Mouse (Mus musculus) heart, embryonic 16.5 days (tissue): ENCODE measurements around the gene Jak3. TPM values are rescaled to one million over a fixed set of nuclear protein-coding genes. Genes with fewer than 3 reads are reported as not detected.

Source experiments
- ATAC-seq: fragments of 200-750 bp; cut with Nextera tagmentation; replicated peaks from 2 replicates; pipeline ENCODE4 v1.8.0; 2017; ENCODE audit warnings: moderate number of reproducible peaks; ENCODE audit not compliant: insufficient read depth, low FRiP score; ENCODE audit errors: extremely low read depth
- H3K27ac ChIP-seq: fragments of 300-500 bp; sonication (generic); 2 replicates; pipeline ENCODE4 v1.5.1; 2014; ENCODE audit warnings: mild to moderate bottlenecking, low read length, control low read depth, moderate library complexity
- H3K27me3 ChIP-seq: fragments of 300-500 bp; sonication (generic); 2 replicates; pipeline ENCODE4 v1.6.1; 2014; ENCODE audit warnings: low read length, mixed read lengths; ENCODE audit not compliant: control insufficient read depth, insufficient read depth
- H3K36me3 ChIP-seq: fragments of 300-500 bp; sonication (generic); 2 replicates; pipeline ENCODE4 v1.6.1; 2014; ENCODE audit not compliant: control insufficient read depth, insufficient read depth
- H3K4me1 ChIP-seq: fragments of 300-500 bp; sonication (generic); 2 replicates; pipeline ENCODE4 v1.6.1; 2014; ENCODE audit warnings: low read length, mixed read lengths; ENCODE audit not compliant: control insufficient read depth, insufficient read depth
- H3K4me2 ChIP-seq: fragments of 300-500 bp; sonication (generic); 2 replicates; pipeline ENCODE4 v1.6.1; 2014; ENCODE audit warnings: low read depth, mild to moderate bottlenecking, control low read depth, low read length
- H3K4me3 ChIP-seq: fragments of 300-500 bp; sonication (generic); 2 replicates; pipeline ENCODE4 v1.5.1; 2014; ENCODE audit warnings: mild to moderate bottlenecking, control low read depth, low read length
- H3K9ac ChIP-seq: fragments of 300-500 bp; sonication (generic); 2 replicates; pipeline ENCODE4 v1.6.1; 2014; ENCODE audit warnings: low read length, control low read depth
- H3K9me3 ChIP-seq: fragments of 300-500 bp; sonication (generic); replicated peaks from 2 replicates; pipeline ENCODE4 v1.6.1; 2016; ENCODE audit warnings: low read length; ENCODE audit not compliant: control insufficient read depth
- WGBS: fragments of 180-500 bp; shearing (Covaris S2); extraction: QIAGEN DNeasy Blood & Tissue Kit; methylation state at CpG from one replicate; pipeline ENCODE4 v1.1.7; 2014; 5-methylcytosine and 5-hydroxymethylcytosine counted together
- polyA plus RNA-seq: library from polyadenylated mRNA; unstranded; fragments of >200 nt; fragmentation: Nextera tagmentation; extraction: Ambion mirVana; gene quantifications from 2 replicates; pipeline ENCODE4 v1.2.1, GENCODE M21; 2015

Jak3 gene
- polyA plus RNA-seq, result 9.9 and 11.3 TPM in 2 replicates

GRCm38 (mm10) chr8:71676020-71676741 is at the start of gene Jak3:
Gene Jak3 (plus strand): TSS chr8:71676296.
- peak within 1 kb of the TSS; percentile 84 for H3K4me3 ChIP-seq
- peaks cover 15% of the 10 kb centered on the region for H3K27me3 ChIP-seq
- peak within 1 kb of the TSS; percentile 67 for H3K4me2 ChIP-seq
- ATAC-seq, result peak; percentile 49
- peaks cover 21% of the 10 kb centered on the region for H3K4me1 ChIP-seq
- H3K9ac ChIP-seq, result peak within 1 kb of the TSS; percentile 93
- peak within 1 kb of the TSS; percentile 89 for H3K27ac ChIP-seq
- 3% methylated on average over 38 of the region's 40 CpGs for WGBS
- no peaks in the 10 kb centered on the region for H3K36me3 ChIP-seq
- no peaks in the 10 kb centered on the region for H3K9me3 ChIP-seq

GRCm38 (mm10) chr8:71626753-71627152 is 49.3 kb upstream of the Jak3 start:
- Histone ChIP-seq H3K9me3 (peaks cover 21% of the 10 kb centered on the region), H3K4me1 (peaks cover 16% of the 10 kb centered on the region), H3K27ac (peak overlapping the region; percentile 71; the same call in 1 of the 2 replicates), H3K4me3 (no peak overlapping the region), H3K9ac (no peak overlapping the region), H3K4me2 (no peak overlapping the region), H3K27me3 (peaks cover 12% of the 10 kb centered on the region), H3K36me3 (peaks cover 37% of the 10 kb centered on the region)
- WGBS, result 82% methylated on average over 9 of the region's 9 CpGs
- no peak for ATAC-seq

GRCm38 (mm10) chr8:71627265-71628099 is 48.6 kb upstream of the Jak3 start:
- WGBS, result 32% methylated on average over 9 of the region's 9 CpGs
- no peak overlapping the region for H3K9ac ChIP-seq
- no peak overlapping the region for H3K4me2 ChIP-seq
- peak; percentile 40 for ATAC-seq
- H3K4me3 ChIP-seq, result no peak overlapping the region
- peaks cover 16% of the 10 kb centered on the region for H3K4me1 ChIP-seq
- H3K36me3 ChIP-seq, result peaks cover 29% of the 10 kb centered on the region
- H3K27me3 ChIP-seq, result peaks cover 12% of the 10 kb centered on the region
- peaks cover 15% of the 10 kb centered on the region for H3K9me3 ChIP-seq
- peak overlapping the region; percentile 71 for H3K27ac ChIP-seq

- Histone ChIP-seq H3K4me2 (peak overlapping the region; percentile 68), H3K9ac (peak overlapping the region; percentile 59), H3K36me3 (peaks cover 19% of the 10 kb centered on the region), H3K27ac (peak overlapping the region; percentile 71), H3K9me3 (peaks cover 12% of the 10 kb centered on the region), H3K4me3 (peak overlapping the region; percentile 49), H3K27me3 (peaks cover 17% of the 10 kb centered on the region), H3K4me1 (peaks cover 16% of the 10 kb centered on the region)
- no peak for ATAC-seq
- 10% methylated on average over 16 of the region's 16 CpGs for WGBS
These were observed 47.5 kb upstream of the Jak3 start for GRCm38 (mm10) chr8:71628396-71629095.

- Histone ChIP-seq H3K4me2 (peak overlapping the region; percentile 68), H3K9ac (peak overlapping the region; percentile 60), H3K27ac (peak overlapping the region; percentile 71), H3K4me3 (peak overlapping the region; percentile 49), H3K9me3 (peaks cover 9% of the 10 kb centered on the region), H3K36me3 (peaks cover 12% of the 10 kb centered on the region), H3K27me3 (peaks cover 22% of the 10 kb centered on the region), H3K4me1 (peaks cover 16% of the 10 kb centered on the region)
- ATAC-seq, result peak; percentile 81
- under 1% methylated on average over 55 of the region's 55 CpGs for WGBS
These were observed 46.9 kb upstream of the Jak3 start for GRCm38 (mm10) chr8:71629096-71629697.

- Histone ChIP-seq H3K36me3 (peaks cover 6% of the 10 kb centered on the region), H3K4me3 (peak overlapping the region; percentile 49), H3K4me1 (peaks cover 19% of the 10 kb centered on the region), H3K27me3 (peaks cover 22% of the 10 kb centered on the region), H3K27ac (no peak overlapping the region), H3K9me3 (peaks cover 9% of the 10 kb centered on the region), H3K4me2 (peak overlapping the region; percentile 68), H3K9ac (peak overlapping the region; percentile 60; the same call in 1 of the 2 replicates)
- peak; percentile 1; the same call in 1 of the 2 replicates for ATAC-seq
- 5% methylated on average over 25 of the region's 25 CpGs for WGBS
These were observed 46.3 kb upstream of the Jak3 start for GRCm38 (mm10) chr8:71629781-71630212.

GRCm38 (mm10) chr8:71630761-71631160 is 45.3 kb upstream of the Jak3 start:
- WGBS, result 75% methylated on average over 6 of the region's 6 CpGs
- H3K4me2 ChIP-seq, result no peak overlapping the region
- ATAC-seq, result no peak

GRCm38 (mm10) chr8:71631897-71632296 is 44.2 kb upstream of the Jak3 start:
- 69% methylated on average over 2 of the region's 2 CpGs for WGBS
- no peak overlapping the region for H3K9ac ChIP-seq
- H3K27me3 ChIP-seq, result peaks cover 22% of the 10 kb centered on the region

More at GRCm38 (mm10) chr8:71630761-71631160, 45.3 kb upstream of the Jak3 start:
- H3K9me3 ChIP-seq, result peaks cover 9% of the 10 kb centered on the region
- H3K4me1 ChIP-seq, result peaks cover 19% of the 10 kb centered on the region
- H3K36me3 ChIP-seq, result peaks cover under 1% of the 10 kb centered on the region; the same call in 1 of the 2 replicates
- H3K27ac ChIP-seq, result no peak overlapping the region
- H3K27me3 ChIP-seq, result peaks cover 22% of the 10 kb centered on the region
- no peak overlapping the region for H3K9ac ChIP-seq
- no peak overlapping the region for H3K4me3 ChIP-seq

More at GRCm38 (mm10) chr8:71631897-71632296, 44.2 kb upstream of the Jak3 start:
- H3K4me3 ChIP-seq, result no peak overlapping the region
- H3K4me2 ChIP-seq, result no peak overlapping the region
- H3K36me3 ChIP-seq, result no peaks in the 10 kb centered on the region
- peaks cover 9% of the 10 kb centered on the region for H3K9me3 ChIP-seq
- no peak for ATAC-seq
- peaks cover 19% of the 10 kb centered on the region for H3K4me1 ChIP-seq
- H3K27ac ChIP-seq, result no peak overlapping the region
